Mouse (Mus musculus) E14TG2a.4 (cell line): ENCODE data around the gene Gli3.

Source experiments
- H3K27me3 ChIP-seq: 2 replicates; pipeline ENCODE4 v1.6.1; 2014; ENCODE audit warnings: low read length, control low read depth; ENCODE audit not compliant: insufficient read depth
- H3K36me3 ChIP-seq: 2 replicates; pipeline ENCODE4 v1.6.1; 2014; ENCODE audit warnings: low read length, control low read depth; ENCODE audit not compliant: insufficient read depth
- H3K4me1 ChIP-seq: replicated peaks from 2 replicates; pipeline ENCODE4 v1.6.1; 2014; ENCODE audit warnings: low read depth, low read length, control low read depth
- H3K4me3 ChIP-seq: replicated peaks from 2 replicates; pipeline ENCODE4 v1.5.1; 2014; ENCODE audit warnings: mild to moderate bottlenecking, low read length
- H3K9me3 ChIP-seq: 2 replicates; pipeline ENCODE4 v1.6.1; 2014; ENCODE audit warnings: low read length, control low read depth
- CTCF ChIP-seq: conservative IDR thresholded peaks from 2 replicates; pipeline ENCODE4 v1.5.1; 2014; ENCODE audit warnings: low read length
- NANOG ChIP-seq: IDR thresholded peaks from 2 replicates; pipeline ENCODE4 v1.6.1; 2014; ENCODE audit warnings: borderline replicate concordance, low read length, mixed read lengths
- POU5F1 ChIP-seq: IDR thresholded peaks from 2 replicates; pipeline ENCODE4 v1.6.1; 2014; ENCODE audit warnings: low read length, borderline replicate concordance

The Gli3 gene

GRCm38 (mm10) chr13:15549466-15549865, 86.4 kb downstream of the Gli3 start:
- H3K4me1 ChIP-seq = no peaks in the 10 kb centered on the region; the same call in 1 of the 2 replicates
- H3K4me3 ChIP-seq = no peak overlapping the region
- H3K36me3 ChIP-seq = no peaks in the 10 kb centered on the region
- H3K9me3 ChIP-seq = no peaks in the 10 kb centered on the region
- H3K27me3 ChIP-seq = no peaks in the 10 kb centered on the region
- no peak for TF ChIP-seq CTCF
- no peak for TF ChIP-seq POU5F1
- no peak for TF ChIP-seq NANOG

- Histone ChIP-seq H3K27me3 (no peaks in the 10 kb centered on the region), H3K9me3 (no peaks in the 10 kb centered on the region), H3K36me3 (no peaks in the 10 kb centered on the region), H3K4me1 (no peaks in the 10 kb centered on the region; the same call in 1 of the 2 replicates), H3K4me3 (no peak overlapping the region)
- TF ChIP-seq NANOG (no peak), POU5F1 (no peak), CTCF (no peak)
Observed at GRCm38 (mm10) chr13:15550027-15550602, 87.1 kb downstream of the Gli3 start.

DNA sequence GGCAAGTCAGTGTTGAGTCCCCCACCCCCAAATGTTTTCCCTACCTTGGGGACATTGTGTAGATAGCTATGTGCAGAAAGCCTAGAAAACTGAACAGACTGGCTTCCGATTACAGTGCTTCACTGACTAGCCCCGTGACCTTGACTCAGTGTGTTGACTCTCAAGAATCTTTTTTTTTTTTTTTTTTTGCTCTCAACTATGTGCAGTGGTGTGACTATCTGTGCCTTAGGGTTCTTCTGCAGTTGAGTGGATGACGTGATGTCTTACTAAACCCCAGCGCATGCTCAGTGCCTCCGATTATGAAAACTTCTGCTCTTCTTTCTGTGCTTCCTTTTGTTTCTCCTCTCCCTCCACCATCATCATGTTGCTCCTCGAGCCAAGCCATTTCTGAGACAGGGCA, 87.7 kb downstream of the Gli3 start:
- no peak for TF ChIP-seq POU5F1
- TF ChIP-seq NANOG = no peak
- TF ChIP-seq CTCF = no peak
- no peaks in the 10 kb centered on the region for H3K36me3 ChIP-seq
- peaks cover under 1% of the 10 kb centered on the region; the same call in 1 of the 2 replicates for H3K4me1 ChIP-seq
- H3K27me3 ChIP-seq = no peaks in the 10 kb centered on the region
- no peak overlapping the region for H3K4me3 ChIP-seq
- H3K9me3 ChIP-seq = no peaks in the 10 kb centered on the region

- TF ChIP-seq CTCF (no peak), NANOG (no peak), POU5F1 (no peak)
- H3K9me3 ChIP-seq = no peaks in the 10 kb centered on the region
- H3K36me3 ChIP-seq = no peaks in the 10 kb centered on the region
- no peaks in the 10 kb centered on the region for H3K27me3 ChIP-seq
- H3K4me1 ChIP-seq = peaks cover 12% of the 10 kb centered on the region
- H3K4me3 ChIP-seq = no peak overlapping the region
Observed at GRCm38 (mm10) chr13:15552009-15552408, 89.0 kb downstream of the Gli3 start.

DNA sequence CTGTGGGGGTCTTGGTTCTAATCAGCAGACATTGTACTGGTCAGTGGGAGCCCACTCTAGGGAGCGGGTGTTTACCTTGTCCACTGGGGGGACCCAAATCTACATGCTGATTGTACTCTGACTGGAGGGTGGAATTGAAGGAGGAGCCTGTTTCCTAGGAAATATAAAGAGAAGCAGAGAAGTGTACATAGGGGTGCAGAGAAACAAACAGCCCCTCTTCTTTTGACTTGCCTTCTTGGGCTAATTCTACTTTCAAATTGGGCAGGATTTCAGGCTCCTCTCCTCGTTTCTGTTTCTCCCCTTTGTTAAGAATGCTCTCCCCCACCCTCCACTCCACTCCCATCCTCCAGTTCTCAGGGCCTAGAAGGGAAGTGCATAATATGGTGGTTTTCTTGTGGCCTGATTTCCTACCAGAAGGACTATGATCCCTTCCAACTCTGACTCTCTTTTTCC, 93.6 kb downstream of the Gli3 start:
- Histone ChIP-seq H3K4me1 (peaks cover 14% of the 10 kb centered on the region), H3K4me3 (no peak overlapping the region), H3K36me3 (no peaks in the 10 kb centered on the region), H3K9me3 (no peaks in the 10 kb centered on the region), H3K27me3 (no peaks in the 10 kb centered on the region)
- TF ChIP-seq CTCF = no peak

- no peaks in the 10 kb centered on the region for H3K36me3 ChIP-seq
- H3K9me3 ChIP-seq = no peaks in the 10 kb centered on the region
- no peak overlapping the region for H3K4me3 ChIP-seq
- no peaks in the 10 kb centered on the region for H3K27me3 ChIP-seq
- peaks cover 8% of the 10 kb centered on the region for H3K4me1 ChIP-seq
- TF ChIP-seq NANOG = no peak
- no peak for TF ChIP-seq POU5F1
- no peak for TF ChIP-seq CTCF
Observed at GRCm38 (mm10) chr13:15561441-15561840, 98.4 kb downstream of the Gli3 start.

GRCm38 (mm10) chr13:15570908-15571568, 108.0 kb downstream of the Gli3 start:
- Histone ChIP-seq H3K27me3 (no peaks in the 10 kb centered on the region), H3K4me3 (no peak overlapping the region; the same call in 1 of the 2 replicates), H3K36me3 (no peaks in the 10 kb centered on the region), H3K9me3 (no peaks in the 10 kb centered on the region), H3K4me1 (0 out of 2 replicates have a peak, but pooled peaks cover 4% of the 10 kb centered on the region)
- TF ChIP-seq POU5F1 (no peak), NANOG (no peak), CTCF (no peak)

GRCm38 (mm10) chr13:15577133-15577917, 114.3 kb downstream of the Gli3 start:
- H3K4me1 ChIP-seq = no peaks in the 10 kb centered on the region
- H3K27me3 ChIP-seq = no peaks in the 10 kb centered on the region
- no peak for TF ChIP-seq CTCF
- no peak for TF ChIP-seq NANOG
- no peak for TF ChIP-seq POU5F1

More at GRCm38 (mm10) chr13:15577133-15577917, 114.3 kb downstream of the Gli3 start:
- Histone ChIP-seq H3K4me3 (no peak overlapping the region), H3K9me3 (no peaks in the 10 kb centered on the region), H3K36me3 (no peaks in the 10 kb centered on the region)
